Mouse (Mus musculus) lung, postnatal 0 days (tissue): ENCODE measurements at regions not wholly inside any gene's neighbourhood (a gene's known extent, or its start where the extent isn't known, plus 50 kb on each side); places are given as distances from the start of the nearest gene placed in this dataset.

Source experiments
- CTCF ChIP-seq: IDR thresholded peaks from 2 replicates; pipeline ENCODE4 v1.5.1; 2016; ENCODE audit warnings: antibody characterized with exemption, mild to moderate bottlenecking
- EP300 ChIP-seq: IDR thresholded peaks from 2 replicates; pipeline ENCODE4 v1.6.1; 2016; ENCODE audit warnings: antibody characterized with exemption, mild to moderate bottlenecking, control low read depth

GRCm38 (mm10) chr16:95207547-95207946, 49.8 kb upstream of the Kcnj15 start:
- TF ChIP-seq EP300 = no peak
- no peak for TF ChIP-seq CTCF
